Mouse (Mus musculus) G1E (cell line): Measurements from ENCODE around the gene Coro2b.

Experiments
- CTCF ChIP-seq: IDR thresholded peaks from 2 replicates; pipeline ENCODE4 v1.5.1; 2012; ENCODE audit warnings: low read depth, low read length, inconsistent platforms, mixed read lengths
- GATA2 ChIP-seq: IDR thresholded peaks from 2 replicates; pipeline ENCODE4 v1.6.1; 2012; ENCODE audit warnings: low read depth, low read length, inconsistent platforms, borderline replicate concordance
- TAL1 ChIP-seq: conservative IDR thresholded peaks from 2 replicates; pipeline ENCODE4 v1.6.1; 2012; ENCODE audit warnings: low read depth, low read length, inconsistent platforms, mixed read lengths

GRCm38 (mm10) chr9:62471541-62472189 is 65.2 kb downstream of the Coro2b start:
- no peak for TF ChIP-seq TAL1
- no peak for TF ChIP-seq CTCF
- TF ChIP-seq GATA2: no peak
